Mouse (Mus musculus) embryonic fibroblast, embryonic 13.5 days (primary cell): Measurements from ENCODE around the gene Galnt17.

Experiments used
- CTCF ChIP-seq: IDR thresholded peaks from 2 replicates; pipeline ENCODE4 v1.5.1; 2011; ENCODE audit warnings: mild to moderate bottlenecking, control low read depth, low read length, moderate library complexity, borderline replicate concordance; ENCODE audit not compliant: insufficient read depth
- POLR2A ChIP-seq: IDR thresholded peaks from 2 replicates; pipeline ENCODE4 v1.6.1; 2011; ENCODE audit warnings: low read depth, mild to moderate bottlenecking, control low read depth, low read length, moderate library complexity

GRCm38 (mm10) chr5:131134809-131135208 is 173.5 kb downstream of the Galnt17 start:
- TF ChIP-seq POLR2A (no peak), CTCF (no peak)
